Mouse (Mus musculus) kidney, adult 9 months (tissue): ENCODE data around the gene Rcsd1.

Source experiments
- DNase-seq: peaks from one replicate; pipeline ENCODE4 v3.0.0; 2022

Rcsd1 gene

DNA sequence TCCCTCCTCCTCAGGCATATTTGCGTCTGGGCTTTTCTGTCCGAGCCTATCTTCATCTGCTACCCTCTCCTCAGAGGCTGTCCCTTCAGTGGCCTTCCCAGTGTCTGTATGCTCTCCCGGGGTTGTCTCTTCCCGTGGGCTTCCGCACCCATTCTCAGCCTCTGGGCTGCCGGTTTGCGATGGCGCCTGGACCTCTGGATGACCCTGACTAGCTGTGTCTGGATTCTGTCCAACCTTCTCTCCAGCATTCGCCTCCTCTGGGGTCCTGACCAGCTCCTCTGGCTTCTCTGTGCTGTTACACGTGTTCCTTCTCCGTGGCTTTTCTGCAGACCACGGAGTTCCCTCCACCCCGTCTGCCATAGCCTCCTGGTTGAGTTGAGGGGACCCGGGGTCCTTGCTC lies 54.1 kb downstream of the Rcsd1 start:
- DNase-seq = no peak

DNA sequence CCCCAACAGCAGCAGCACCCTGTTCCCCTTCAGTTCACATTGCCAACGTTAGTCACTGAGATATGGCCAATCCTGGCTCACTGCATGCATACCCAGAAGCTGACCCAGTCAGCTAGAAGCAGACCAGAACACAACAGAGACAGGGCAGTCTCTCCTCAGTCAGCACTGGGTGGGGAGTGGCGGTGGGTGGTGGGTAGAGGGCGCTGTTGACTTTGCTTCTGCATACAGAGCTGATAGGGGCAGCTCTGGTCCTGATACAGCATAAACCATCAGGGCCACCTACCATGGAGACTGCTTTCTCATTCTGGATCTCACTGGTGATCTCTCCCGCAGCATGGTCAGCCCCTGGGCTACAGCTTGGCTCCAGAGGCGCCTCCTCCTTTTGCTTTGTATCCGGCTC lies 54.5 kb downstream of the Rcsd1 start:
- no peak for DNase-seq

DNA sequence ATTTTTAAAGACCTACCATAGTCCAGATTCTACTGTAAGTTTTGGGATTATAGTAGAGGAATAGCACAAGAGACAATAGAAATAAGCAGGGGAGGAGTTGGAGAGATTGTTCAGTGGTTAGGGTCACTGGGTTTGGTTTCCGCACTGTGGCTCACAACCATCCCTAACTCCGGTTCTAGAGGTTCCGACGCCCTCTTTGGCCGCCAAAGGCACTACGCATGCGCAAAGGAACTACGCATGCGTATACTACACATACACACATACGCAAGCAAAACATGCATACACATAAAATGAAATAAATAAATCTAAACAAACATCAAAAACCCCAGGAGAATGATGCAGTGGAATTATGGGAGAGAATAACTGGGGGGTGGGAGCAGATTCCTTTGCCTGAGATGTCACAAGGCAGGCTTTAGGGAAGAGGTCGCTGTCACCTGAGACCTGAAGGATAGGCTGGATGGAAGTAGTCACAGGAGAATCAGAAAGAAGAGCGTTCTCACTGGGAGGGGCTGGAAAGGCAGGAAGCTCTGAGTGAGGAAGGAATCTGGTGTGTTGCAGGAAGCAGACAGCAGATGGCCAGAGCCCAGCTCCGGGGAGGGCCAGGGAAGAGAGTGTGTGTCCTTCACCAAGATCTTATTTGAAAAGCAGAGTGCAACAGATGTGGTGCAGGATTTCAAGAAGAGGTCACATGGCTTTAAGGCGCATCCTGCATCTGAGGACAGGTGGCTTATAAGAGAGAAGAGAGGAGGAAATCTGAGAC lies 56.3 kb downstream of the Rcsd1 start:
- DNase-seq = no peak

DNA sequence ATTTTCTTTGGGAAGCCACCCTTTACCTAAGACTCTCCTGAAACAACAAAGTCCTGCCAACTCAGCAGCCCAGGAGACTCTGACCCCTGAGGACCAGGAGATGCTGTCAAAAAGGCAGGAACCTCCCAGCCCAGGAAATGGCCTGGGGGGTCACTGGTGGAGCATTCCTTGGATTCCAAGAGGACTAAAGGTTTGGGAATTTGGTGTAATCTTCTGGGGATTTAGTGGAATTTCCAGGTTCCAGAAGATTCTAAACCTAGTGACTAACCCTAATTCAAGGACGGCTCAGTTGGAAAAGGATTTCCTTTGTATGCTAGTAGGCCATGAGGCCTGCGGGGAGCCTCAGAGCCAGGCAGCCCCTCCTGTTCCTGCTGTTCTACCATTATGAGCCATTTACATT lies 57.0 kb downstream of the Rcsd1 start:
- DNase-seq = no peak

DNA sequence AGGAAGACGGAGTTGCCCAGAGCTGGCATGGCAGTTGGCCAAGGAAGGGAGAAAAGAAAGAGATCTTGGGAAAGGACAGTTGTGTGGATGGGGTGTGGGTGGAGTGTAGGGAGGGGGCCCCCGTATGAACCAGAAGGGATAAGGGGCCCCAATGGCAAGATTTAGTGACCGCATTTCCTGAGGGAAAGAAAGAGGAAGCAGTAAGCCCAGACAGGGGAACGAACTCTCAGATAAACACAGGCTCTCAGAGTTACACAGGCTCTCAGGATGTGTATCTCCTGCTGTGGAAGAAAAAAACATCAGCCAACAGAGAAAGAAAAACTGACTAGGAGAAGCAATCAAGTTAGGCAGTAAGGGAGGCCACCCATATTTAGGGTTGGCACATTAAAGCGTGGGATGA lies 58.4 kb downstream of the Rcsd1 start:
- DNase-seq = no peak

DNA sequence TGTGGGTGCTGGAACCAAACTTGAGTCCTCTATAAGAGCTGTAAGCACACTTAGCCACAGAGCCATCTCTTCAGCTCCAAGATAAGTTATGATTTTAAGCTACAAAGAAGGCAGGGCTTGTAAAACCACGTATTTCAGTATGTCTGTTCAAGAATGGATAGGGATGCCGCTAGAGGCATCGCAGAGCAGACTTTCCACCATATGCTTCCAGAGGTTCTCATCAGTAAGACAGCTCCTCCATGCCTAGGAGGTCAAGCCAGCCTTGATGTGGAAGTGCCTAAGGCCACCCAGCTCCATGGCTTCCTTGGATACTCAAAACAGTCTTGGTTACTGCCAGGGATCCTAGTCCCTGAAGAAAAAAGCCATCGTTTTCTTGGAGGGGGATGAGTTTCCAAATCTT lies 64.5 kb downstream of the Rcsd1 start:
- no peak for DNase-seq

- DNase-seq = no peak
These were observed 65.8 kb downstream of the Rcsd1 start for GRCm38 (mm10) chr1:165643735-165644134.

- DNase-seq = peak; percentile 63
These were observed 66.7 kb downstream of the Rcsd1 start for GRCm38 (mm10) chr1:165642780-165643311.

DNA sequence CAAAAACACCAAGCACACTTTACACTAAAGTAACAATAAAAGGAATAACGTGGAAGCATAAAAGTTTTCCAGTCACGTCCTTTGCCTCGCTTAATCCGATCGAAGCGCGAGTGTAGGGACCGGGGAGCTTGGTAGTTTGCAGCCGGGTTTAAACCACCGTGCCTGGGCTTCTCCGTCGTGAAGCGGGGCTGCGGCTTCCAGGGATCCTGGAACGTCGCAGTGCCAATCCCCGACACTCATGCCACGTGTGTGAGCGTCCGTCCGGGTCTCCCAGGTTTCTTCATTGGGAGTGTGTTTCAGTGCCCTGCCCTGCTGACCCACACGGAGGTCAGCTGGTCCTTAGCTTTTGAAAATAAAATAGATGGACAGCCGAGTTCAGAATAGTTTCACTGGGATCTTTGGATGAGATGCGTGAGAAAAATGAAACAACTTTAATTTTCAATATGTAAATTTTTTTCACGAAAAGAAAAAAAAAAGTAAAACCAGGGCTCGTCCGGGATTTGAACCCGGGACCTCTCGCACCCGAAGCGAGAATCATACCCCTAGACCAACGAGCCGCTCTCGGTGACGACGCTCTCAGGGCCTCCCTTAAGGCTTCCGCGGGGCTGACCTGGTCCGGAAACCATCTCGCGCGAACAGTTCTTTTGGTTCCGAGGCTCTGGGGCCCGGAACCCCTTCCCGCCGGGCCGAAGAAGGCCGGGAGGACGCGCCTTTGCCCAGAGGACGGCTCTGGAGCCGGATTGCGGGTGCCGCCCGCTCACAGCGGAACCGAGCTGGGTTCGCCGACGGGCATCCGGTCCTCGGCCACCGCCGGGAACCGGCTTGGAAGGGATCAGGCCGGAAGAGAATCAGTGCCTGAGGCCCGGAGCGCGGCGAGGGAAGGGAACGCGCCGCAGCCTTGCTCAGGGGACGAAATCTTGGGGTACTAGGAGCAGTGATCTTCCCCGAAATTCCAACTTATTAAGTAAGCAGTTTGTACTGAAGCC lies 67.5 kb downstream of the Rcsd1 start:
- peak; percentile 93 for DNase-seq

DNA sequence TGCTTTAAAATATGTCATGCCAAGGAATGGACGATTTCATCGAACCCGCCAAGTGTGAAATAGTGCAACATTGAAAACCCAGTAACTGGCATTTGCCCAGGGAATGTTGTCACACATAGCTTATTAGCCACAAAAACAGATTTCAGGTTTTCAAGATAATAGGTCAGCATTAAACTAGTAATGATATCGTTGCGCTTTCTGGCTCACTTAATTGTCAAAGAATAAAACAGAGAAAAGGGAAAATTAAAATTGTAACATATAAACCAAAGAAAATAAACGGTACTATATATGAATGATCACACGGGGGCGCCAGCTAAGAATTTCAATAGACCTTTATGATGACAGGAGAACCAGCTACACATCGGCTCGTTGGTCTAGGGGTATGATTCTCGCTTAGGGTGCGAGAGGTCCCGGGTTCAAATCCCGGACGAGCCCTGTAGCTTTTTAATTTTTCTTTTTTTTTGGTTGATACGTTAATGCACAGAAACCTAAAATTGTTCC lies 68.2 kb downstream of the Rcsd1 start:
- peak; percentile 88 for DNase-seq

GRCm38 (mm10) chr1:165636289-165636688 lies 73.3 kb downstream of the Rcsd1 start:
- DNase-seq = no peak

GRCm38 (mm10) chr1:165635055-165635897 lies 74.3 kb downstream of the Rcsd1 start:
- DNase-seq = no peak

- peak; percentile 99 for DNase-seq
These were observed 75.2 kb downstream of the Rcsd1 start, which contains the start of gene Mpzl1 for GRCm38 (mm10) chr1:165634151-165634884. Gene Mpzl1, minus strand, starts transcription at chr1:165634538.

DNA sequence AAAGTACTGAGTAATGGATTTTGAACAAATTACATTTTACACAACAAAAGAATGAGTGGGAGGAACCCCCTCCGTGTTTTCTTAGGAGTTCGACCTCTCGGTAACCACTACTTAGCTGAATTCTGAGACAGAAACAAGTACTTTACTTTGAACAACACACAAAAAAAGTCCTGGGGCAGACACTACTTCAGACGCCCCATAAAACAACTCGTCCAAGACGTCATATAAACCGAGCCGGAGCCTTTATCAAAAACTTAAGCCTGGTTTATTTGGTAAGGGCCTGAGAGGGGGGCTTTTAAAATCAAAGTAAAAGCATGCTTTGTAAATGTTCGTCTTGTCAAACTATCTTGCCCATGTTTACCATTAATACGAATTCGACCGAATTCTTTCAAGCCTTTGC lies 76.2 kb downstream of the Rcsd1 start:
- DNase-seq = no peak

GRCm38 (mm10) chr1:165631136-165631535 lies 78.4 kb downstream of the Rcsd1 start:
- DNase-seq = no peak

DNA sequence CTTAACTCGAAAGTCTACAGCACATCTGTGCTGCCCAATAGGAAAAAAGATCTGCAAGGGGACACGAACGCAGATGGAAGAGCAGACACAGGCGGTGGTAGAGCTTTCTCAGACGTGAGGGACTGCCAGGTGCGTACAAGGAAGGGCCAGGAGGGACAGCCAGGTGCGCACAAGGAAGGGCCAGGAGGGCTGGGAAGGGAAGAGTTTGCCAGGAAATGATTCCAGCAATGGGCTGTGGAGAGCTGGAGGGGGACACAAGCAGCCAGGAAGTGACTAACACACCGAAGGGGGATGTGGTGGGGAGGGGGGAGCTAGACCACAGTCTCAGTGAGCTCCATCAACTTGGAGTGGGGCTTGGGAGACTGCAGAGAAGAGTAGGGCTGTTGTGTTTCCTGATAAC lies 79.6 kb downstream of the Rcsd1 start:
- no peak for DNase-seq

DNA sequence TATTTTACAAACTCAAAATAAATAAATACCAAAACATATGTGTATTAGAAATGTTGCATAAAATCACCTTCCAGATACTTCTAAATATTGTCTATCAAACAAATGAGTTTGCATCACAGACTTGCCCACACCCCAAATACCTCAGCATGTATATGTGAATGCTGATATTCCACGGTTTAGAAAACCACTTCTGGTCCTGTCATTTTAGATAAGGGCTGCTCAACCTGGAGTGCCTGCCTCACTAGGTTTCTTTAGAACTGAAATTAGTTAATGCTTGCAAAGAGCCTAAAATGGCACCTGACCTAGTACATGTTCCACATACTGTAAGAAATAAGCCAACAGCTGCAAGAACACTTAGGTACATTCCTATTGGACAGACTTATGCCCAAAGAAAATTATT lies 81.0 kb downstream of the Rcsd1 start:
- DNase-seq = no peak

DNA sequence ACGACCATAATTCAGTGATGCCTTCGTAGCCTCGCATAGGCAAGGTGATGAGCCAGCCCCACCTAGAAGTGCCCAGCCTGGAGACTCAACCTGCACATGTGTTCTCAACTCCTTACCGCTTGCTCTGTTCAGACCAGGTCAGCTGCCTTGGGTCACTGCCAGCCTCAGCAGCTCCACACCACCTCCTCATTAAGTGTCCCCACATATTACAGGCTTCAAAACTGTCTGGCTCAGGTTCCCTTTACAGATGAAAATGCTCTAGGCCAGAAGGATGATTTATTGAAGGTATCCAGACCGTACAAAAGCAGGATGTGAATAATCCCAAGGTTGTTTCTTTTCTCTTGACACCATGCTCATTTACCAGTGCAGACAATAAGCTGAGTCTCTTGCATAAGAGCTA lies 83.7 kb downstream of the Rcsd1 start:
- peak; percentile 35 for DNase-seq

DNA sequence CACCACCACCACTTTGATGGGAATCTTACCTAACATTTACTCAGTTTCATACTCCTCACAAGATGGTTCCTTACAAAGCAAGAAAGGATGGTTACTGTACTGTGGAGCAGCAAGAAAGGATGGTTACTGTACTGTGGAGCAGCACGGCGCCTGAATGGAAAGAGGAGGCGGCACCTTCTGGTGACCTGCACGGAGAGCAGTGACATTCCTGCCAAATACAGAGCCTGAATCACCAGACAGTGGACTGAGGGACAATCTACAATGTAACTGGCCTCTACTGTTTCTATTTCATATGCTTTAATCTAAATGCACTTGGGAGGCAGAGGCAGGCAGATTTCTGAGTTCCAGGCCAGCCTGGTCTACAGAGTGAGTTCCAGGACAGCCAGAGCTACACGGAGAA lies 84.5 kb downstream of the Rcsd1 start:
- DNase-seq = no peak

DNA sequence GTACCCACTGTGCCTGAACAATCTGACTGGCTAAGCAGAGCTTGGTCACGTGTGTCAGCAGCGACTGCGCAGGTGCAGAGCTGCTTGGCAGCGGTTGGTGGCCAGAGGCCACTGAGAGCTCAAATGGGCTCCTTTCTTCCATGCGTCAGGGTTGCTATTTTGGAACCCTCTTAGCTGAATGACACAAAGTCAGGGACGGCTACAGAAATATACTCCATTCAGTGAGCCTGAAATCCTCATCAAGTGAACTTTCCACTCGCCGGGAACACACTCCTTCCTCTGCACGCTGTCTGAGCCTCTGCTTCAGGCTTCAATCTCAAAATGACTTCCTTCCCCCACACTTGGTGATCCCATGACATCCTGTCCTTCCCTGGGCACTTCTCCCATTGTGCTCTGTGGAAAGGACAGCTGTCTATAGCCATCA lies 91.3 kb downstream of the Rcsd1 start:
- DNase-seq = peak; percentile 39

- peak; percentile 78 for DNase-seq
These were observed 92.2 kb downstream of the Rcsd1 start for GRCm38 (mm10) chr1:165617166-165617891.
